Mouse (Mus musculus) embryonic facial prominence, embryonic 11.5 days (tissue): ENCODE results near the gene Myo3b. TPM values are rescaled to one million over a fixed set of nuclear protein-coding genes. Genes with fewer than 3 reads are reported as not detected.

Source experiments
- ATAC-seq: fragments of 200-750 bp; cut with Nextera tagmentation; replicated peaks from 2 replicates; pipeline ENCODE4 v1.8.0; 2017; ENCODE audit warnings: low read depth; ENCODE audit not compliant: insufficient number of reproducible peaks, low FRiP score, low TSS enrichment
- DNase-seq: peaks from one replicate; pipeline ENCODE4 v3.0.0-alpha.2; 2015; ENCODE audit warnings: low spot score
- H3K27ac ChIP-seq: fragments of 300-500 bp; sonication (generic); replicated peaks from 2 replicates; pipeline ENCODE4 v1.5.1; 2014; ENCODE audit warnings: mild to moderate bottlenecking, low read depth, low read length, control low read depth
- H3K27me3 ChIP-seq: fragments of 300-500 bp; sonication (generic); 2 replicates; pipeline ENCODE4 v1.6.1; 2014; ENCODE audit warnings: mild to moderate bottlenecking, low read length, moderate library complexity, mixed read lengths; ENCODE audit not compliant: control insufficient read depth, insufficient read depth
- H3K36me3 ChIP-seq: fragments of 300-500 bp; sonication (generic); replicated peaks from 2 replicates; pipeline ENCODE4 v1.6.1; 2014; ENCODE audit warnings: low read depth, mild to moderate bottlenecking, low read length, moderate library complexity, mixed read lengths; ENCODE audit not compliant: control insufficient read depth, insufficient read depth
- H3K4me1 ChIP-seq: fragments of 300-500 bp; sonication (generic); 2 replicates; pipeline ENCODE4 v1.6.1; 2014; ENCODE audit warnings: low read length, mixed read lengths; ENCODE audit not compliant: control insufficient read depth, insufficient read depth
- H3K4me2 ChIP-seq: fragments of 300-500 bp; sonication (generic); 2 replicates; pipeline ENCODE4 v1.6.1; 2014; ENCODE audit warnings: low read depth, mild to moderate bottlenecking, control low read depth, low read length, moderate library complexity
- H3K4me3 ChIP-seq: fragments of 300-500 bp; sonication (generic); 2 replicates; pipeline ENCODE4 v1.5.1; 2014; ENCODE audit warnings: low read depth, low read length, control low read depth
- H3K9ac ChIP-seq: fragments of 300-500 bp; sonication (generic); replicated peaks from 2 replicates; pipeline ENCODE4 v1.6.1; 2014; ENCODE audit warnings: mild to moderate bottlenecking, control low read depth, low read length
- H3K9me3 ChIP-seq: fragments of 300-500 bp; sonication (generic); replicated peaks from 2 replicates; pipeline ENCODE4 v1.6.1; 2016; ENCODE audit warnings: mild to moderate bottlenecking, low read length, inconsistent platforms, mixed read lengths; ENCODE audit not compliant: control insufficient read depth
- WGBS: fragments of 180-500 bp; shearing (Covaris S2); extraction: QIAGEN DNeasy Blood & Tissue Kit; methylation state at CpG from one replicate; pipeline ENCODE4 v1.1.7; 2014; 5-methylcytosine and 5-hydroxymethylcytosine counted together
- polyA plus RNA-seq: library from polyadenylated mRNA; unstranded; fragments of >200 nt; fragmentation: Nextera tagmentation; extraction: Ambion mirVana; gene quantifications from 2 replicates; pipeline ENCODE4 v1.2.1, GENCODE M21; 2014

The Myo3b gene
- polyA plus RNA-seq, 1 experiment from 2014 or later = 0.07 TPM

DNA sequence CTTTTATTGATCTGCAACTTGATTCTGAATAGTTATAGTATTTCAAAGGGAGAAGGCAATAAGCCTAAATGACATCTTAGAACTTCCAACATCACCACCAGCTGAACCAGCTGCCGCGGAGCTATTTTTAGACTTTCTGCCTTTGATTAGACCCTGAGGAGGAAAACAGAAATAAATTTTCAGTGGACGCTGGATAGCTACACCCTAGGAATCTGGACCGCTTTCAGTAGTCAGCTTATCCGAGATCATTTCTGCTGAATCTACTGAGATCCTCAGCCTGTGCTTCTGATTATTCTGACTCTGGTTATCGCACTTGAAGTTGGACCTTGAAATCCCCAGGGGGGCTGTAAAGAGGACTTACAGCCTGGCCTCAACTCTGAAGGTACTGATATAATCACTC lies 349.7 kb downstream of the Myo3b start:
- 44% methylated on average over 6 of the region's 6 CpGs for WGBS
- no peak overlapping the region for H3K4me2 ChIP-seq

DNA sequence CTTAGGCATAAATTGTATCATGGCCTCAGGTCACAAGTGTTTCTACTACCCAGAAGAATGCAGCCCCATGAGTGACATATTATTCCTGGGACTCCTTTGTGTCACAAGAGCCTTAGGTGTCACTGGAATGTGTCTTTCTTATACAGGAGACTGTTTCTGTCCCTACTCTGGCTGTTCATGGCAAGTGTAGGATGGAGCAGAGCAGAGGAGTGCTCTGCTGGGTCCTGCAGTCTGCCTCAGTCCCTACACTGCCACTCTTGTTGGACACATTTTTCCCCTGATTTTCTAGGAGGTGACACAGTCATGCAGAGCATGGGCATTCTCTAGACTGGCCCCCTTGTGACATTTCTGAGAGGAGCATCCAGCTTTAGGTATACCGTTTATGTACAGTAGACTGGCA lies 350.2 kb downstream of the Myo3b start:
- 91% methylated on average over 1 of the region's 1 CpGs for WGBS
- no peaks in the 10 kb centered on the region for H3K9me3 ChIP-seq
- H3K27me3 ChIP-seq = no peaks in the 10 kb centered on the region
- ATAC-seq (no peak), DNase-seq (no peak)
- no peaks in the 10 kb centered on the region for H3K36me3 ChIP-seq
- no peak overlapping the region for H3K4me3 ChIP-seq
- no peaks in the 10 kb centered on the region for H3K4me1 ChIP-seq
- no peak overlapping the region for H3K27ac ChIP-seq
- H3K4me2 ChIP-seq = no peak overlapping the region
- no peak overlapping the region for H3K9ac ChIP-seq

More for the DNA sequence above, 349.7 kb downstream of the Myo3b start:
- H3K4me1 ChIP-seq = no peaks in the 10 kb centered on the region
- no peak overlapping the region for H3K4me3 ChIP-seq
- ATAC-seq (no peak), DNase-seq (peak; percentile 36)
- no peaks in the 10 kb centered on the region for H3K36me3 ChIP-seq
- no peak overlapping the region for H3K9ac ChIP-seq
- H3K27ac ChIP-seq = no peak overlapping the region
- no peaks in the 10 kb centered on the region for H3K27me3 ChIP-seq
- H3K9me3 ChIP-seq = no peaks in the 10 kb centered on the region

DNA sequence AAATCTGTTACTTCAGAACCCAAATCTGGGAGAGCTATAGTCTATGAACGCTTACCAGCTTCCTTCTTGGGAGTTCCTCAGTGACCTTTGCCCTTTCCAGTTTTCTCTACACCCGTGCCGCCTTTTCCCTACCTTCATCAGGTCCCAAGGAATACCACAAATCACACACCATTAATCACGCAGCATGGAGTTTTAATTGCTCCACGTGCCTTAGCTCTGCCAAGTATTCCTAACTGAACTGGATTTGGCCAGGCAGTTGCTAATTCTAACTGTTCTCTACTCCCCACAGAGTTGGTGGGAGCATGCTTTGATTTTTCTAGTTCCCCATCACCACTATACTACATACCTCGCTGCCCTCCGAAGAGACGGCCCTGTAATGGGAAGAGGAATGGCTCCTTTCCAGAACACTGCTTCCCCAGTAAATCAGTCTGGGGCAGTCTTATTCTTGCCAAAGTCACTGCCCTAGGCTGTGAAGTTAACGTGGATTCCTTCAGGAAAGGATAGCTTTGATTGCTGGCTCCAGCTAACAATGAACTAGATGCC lies 358.9 kb downstream of the Myo3b start:
- no peak for DNase-seq
- Histone ChIP-seq H3K27me3 (no peaks in the 10 kb centered on the region), H3K9ac (no peak overlapping the region), H3K4me2 (no peak overlapping the region), H3K4me3 (no peak overlapping the region), H3K27ac (no peak overlapping the region), H3K36me3 (no peaks in the 10 kb centered on the region), H3K4me1 (no peaks in the 10 kb centered on the region), H3K9me3 (no peaks in the 10 kb centered on the region)
- WGBS = 80% methylated on average over 9 of the region's 9 CpGs
- ATAC-seq = no peak

DNA sequence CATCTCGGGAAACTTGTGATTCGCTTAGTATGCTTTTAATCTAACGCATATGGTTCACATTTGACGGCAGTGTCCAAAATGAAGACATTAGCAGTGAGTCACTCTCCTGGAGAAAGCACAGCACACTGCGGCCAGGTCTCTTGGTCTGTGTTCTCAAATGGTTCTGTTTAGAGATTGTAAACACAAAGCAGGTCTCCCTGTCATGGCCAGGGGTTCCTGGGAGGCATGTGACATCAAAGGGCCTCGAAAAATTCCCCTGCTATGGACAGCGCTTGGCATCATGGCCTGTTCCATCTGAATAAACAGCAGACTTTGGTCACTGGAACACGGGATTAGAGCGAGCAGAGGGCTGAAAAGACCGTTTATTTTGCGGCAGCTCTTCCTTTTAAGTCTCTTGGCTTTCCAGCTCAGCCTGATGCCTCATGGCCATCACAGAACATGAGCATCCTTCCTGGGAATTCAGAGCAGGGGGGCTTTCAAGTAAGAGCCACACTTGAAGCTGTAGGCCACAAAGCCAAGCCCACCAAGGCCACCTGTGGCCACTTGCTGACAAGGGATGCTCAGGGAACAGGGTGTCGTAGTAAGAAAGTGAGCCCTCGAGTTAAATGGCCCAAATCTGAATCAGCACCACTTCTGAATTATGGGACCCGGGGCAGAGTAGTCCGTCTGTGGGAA lies 360.7 kb downstream of the Myo3b start:
- ATAC-seq (no peak), DNase-seq (peak; percentile 55)
- no peak overlapping the region for H3K9ac ChIP-seq
- H3K36me3 ChIP-seq = no peaks in the 10 kb centered on the region
- no peaks in the 10 kb centered on the region for H3K4me1 ChIP-seq
- WGBS = 59% methylated on average over 15 of the region's 15 CpGs
- no peak overlapping the region for H3K4me2 ChIP-seq
- no peak overlapping the region for H3K27ac ChIP-seq
- no peak overlapping the region for H3K4me3 ChIP-seq
- no peaks in the 10 kb centered on the region for H3K27me3 ChIP-seq
- H3K9me3 ChIP-seq = no peaks in the 10 kb centered on the region

DNA sequence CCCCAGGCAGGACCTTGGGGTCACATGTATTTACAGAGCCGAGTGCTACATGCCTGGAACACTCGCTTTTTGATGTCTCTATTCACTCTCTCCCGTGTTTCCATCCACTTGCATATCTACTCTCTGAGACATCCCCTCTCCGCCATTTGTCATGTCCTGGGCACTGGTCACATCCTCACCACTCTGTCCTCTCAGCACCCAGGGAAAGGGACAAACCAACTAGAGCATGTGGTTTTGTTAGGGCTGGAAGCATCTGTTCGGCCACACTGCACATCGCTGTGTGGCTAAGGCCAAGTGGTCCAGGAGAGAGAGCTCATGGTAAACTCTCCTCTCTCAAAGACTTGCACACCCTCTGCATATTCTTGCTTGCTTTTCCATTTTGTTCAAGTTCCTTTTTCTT lies 361.4 kb downstream of the Myo3b start:
- Histone ChIP-seq H3K27ac (no peak overlapping the region), H3K4me3 (no peak overlapping the region), H3K9me3 (no peaks in the 10 kb centered on the region), H3K27me3 (no peaks in the 10 kb centered on the region), H3K4me1 (no peaks in the 10 kb centered on the region), H3K9ac (no peak overlapping the region), H3K36me3 (no peaks in the 10 kb centered on the region), H3K4me2 (no peak overlapping the region)
- WGBS = 80% methylated on average over 6 of the region's 6 CpGs
- ATAC-seq (no peak), DNase-seq (no peak)

DNA sequence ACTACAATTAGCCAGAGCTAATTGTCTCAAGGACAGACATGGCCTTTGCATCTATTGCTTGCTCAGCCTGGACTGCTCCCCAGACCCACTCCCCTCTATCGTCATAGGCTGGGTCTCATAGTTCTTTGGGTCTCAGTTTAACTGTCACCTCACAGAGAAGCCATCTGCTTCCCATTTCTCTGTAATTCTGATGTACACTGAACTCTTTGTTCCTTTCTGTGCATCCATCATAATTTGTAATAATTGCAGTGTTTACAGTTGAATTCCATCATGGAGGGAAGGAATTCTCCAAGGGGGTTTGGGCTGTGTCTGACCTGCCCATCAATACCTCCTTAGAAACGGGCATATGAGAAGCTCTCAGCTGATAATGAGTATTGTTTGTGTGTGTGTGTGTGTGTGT lies 365.4 kb downstream of the Myo3b start:
- H3K9me3 ChIP-seq = no peaks in the 10 kb centered on the region

DNA sequence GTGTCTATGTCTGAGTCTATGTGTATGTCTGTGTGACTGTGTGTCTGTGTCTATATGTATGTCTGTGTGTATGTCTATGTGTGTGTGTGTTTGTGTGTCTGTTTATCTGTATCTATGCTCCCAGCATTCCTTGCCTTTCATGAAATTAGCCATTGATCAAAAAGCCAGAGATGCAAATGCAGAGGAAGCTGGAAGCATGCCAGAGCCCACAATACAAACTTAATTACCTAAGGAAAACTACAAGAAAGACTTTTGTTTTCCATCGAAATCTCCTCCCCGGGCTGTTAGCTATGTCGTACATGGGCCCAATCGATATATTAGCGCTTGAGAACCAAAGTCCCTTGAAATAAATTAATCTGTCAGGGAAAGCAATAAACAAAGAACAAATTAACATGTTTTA lies 367.9 kb downstream of the Myo3b start:
- H3K4me1 ChIP-seq = no peaks in the 10 kb centered on the region
- H3K4me3 ChIP-seq = no peak overlapping the region
- H3K9ac ChIP-seq = no peak overlapping the region
- ATAC-seq = no peak
- 79% methylated on average over 5 of the region's 5 CpGs for WGBS
- H3K9me3 ChIP-seq = no peaks in the 10 kb centered on the region
- no peak for DNase-seq
- H3K36me3 ChIP-seq = no peaks in the 10 kb centered on the region
- H3K27me3 ChIP-seq = no peaks in the 10 kb centered on the region
- no peak overlapping the region for H3K27ac ChIP-seq
- H3K4me2 ChIP-seq = no peak overlapping the region

More for the DNA sequence above, 365.4 kb downstream of the Myo3b start:
- Histone ChIP-seq H3K9ac (no peak overlapping the region), H3K4me1 (no peaks in the 10 kb centered on the region), H3K4me2 (no peak overlapping the region), H3K4me3 (no peak overlapping the region), H3K27ac (no peak overlapping the region), H3K27me3 (no peaks in the 10 kb centered on the region), H3K36me3 (no peaks in the 10 kb centered on the region)
- DNase-seq (peak; percentile 50), ATAC-seq (no peak)
- WGBS = 21% methylated on average over 2 of the region's 2 CpGs

DNA sequence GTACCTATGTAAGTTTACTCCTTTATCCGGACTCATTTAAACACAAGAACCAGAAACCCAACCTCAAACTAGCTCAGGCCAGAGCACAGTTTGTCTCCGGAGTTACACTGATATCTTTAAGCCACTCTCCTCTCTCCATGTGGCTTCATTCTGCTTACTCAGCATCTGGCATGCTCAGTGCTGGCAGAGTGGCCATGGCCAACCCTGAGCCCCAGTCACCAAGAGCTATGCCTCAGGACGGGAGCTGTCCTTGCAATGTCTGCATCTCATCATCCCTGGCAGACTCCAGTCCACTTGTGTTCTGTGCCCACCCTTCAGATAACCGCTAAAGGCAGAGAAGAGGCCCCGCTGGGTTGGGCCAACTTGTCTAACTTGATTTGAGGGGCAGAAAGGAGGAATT lies 368.8 kb downstream of the Myo3b start:
- H3K27me3 ChIP-seq = no peaks in the 10 kb centered on the region
- no peak overlapping the region for H3K9ac ChIP-seq
- DNase-seq = no peak
- no peak for ATAC-seq
- H3K4me1 ChIP-seq = no peaks in the 10 kb centered on the region
- H3K9me3 ChIP-seq = no peaks in the 10 kb centered on the region
- H3K4me2 ChIP-seq = no peak overlapping the region
- WGBS = 66% methylated on average over 5 of the region's 5 CpGs
- no peak overlapping the region for H3K27ac ChIP-seq
- H3K36me3 ChIP-seq = no peaks in the 10 kb centered on the region
- H3K4me3 ChIP-seq = no peak overlapping the region
